Mouse (Mus musculus): ENCODE results near the gene Mei1.

Mei1 gene

GRCm38 (mm10) chr15:82069898-82070297, at the start of gene Mei1:
Mei1 (plus strand) TSS chr15:82069996.
- DNase-seq (ENCODE audit: low spot score in 2 of 2) = no peak

DNA sequence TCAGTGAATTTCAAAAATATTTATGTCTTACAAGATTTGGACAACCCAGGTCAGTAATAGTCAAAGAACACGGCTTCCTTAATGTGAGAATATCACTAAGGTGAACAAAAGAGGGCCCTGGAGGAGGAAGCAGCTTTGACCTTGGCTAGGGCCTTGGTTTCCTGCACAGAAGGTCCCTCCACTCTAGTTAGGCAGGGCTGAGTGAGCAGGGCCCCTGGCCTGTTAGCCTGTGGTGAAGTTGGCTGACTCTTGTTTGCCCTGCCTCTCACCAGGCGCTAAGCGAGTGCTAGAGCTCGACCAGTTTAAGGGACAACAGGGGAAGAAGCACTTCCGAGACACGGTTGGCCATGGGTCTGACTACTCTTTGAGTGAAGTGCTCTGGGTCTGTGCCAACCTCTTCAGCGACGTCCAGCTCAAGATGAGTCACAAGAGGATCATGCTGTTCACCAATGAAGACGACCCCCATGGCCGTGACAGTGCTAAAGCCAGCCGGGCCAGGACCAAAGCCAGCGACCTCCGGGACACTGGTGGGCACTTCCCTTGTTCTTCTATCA, 47.2 kb upstream of the Mei1 start:
- DNase-seq (ENCODE audit: low spot score in 2 of 2) = no peak

DNA sequence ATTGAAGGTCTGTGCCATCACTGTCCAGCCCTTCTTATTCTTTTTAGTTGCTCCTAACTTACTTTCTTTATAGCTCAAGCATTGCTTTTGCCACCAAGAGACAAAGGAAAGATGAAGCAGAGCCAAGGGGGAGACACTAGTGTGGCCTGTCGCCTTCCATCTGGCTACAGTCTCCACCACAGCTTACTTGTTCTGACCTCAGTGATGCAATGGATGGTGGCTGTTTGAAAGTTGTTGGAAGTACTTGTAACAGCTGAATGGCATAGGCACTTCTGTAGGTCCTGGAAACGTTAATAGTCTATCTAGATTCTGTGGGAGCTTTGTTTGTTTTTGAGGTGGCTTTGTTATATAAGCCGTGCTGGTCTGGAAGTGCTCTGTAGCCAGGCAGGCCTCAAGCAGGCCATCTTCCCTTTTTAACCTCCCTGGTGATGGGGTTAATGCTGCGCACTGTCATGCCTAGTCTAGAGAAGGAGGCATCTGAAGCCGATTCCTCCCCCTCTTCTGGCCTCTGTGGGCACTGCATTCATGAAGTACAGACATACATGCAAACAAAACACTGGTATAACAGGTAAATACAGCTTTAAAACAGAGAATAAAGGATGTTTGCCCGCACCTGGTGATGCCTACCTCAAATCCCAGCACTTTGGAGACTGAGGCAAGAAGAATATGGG, 45.7 kb upstream of the Mei1 start:
- DNase-seq (ENCODE audit: low spot score in 2 of 2) = no peak

DNA sequence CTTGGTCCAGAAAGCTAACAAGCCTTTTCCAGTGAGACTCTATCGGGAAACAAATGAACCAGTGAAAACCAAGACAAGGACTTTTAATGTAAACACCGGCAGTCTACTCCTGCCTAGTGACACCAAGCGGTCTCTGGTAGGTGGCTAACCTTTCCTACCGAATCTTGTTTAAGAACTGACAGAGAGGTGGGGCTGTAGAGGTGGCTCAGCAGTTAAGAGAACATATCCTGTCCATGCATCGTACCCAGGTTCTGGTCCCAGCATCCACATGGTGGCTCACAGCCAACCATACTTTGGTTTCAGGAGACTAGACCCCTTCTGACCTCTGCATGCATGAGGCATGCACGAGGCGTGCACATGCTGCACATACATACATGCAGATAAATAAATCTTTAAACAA, 42.5 kb upstream of the Mei1 start:
- no peak for DNase-seq (ENCODE audit: low spot score in 2 of 2)

- no peak for DNase-seq (ENCODE audit: low spot score in 2 of 2)
These were observed 42.1 kb upstream of the Mei1 start for GRCm38 (mm10) chr15:82027726-82028125.

DNA sequence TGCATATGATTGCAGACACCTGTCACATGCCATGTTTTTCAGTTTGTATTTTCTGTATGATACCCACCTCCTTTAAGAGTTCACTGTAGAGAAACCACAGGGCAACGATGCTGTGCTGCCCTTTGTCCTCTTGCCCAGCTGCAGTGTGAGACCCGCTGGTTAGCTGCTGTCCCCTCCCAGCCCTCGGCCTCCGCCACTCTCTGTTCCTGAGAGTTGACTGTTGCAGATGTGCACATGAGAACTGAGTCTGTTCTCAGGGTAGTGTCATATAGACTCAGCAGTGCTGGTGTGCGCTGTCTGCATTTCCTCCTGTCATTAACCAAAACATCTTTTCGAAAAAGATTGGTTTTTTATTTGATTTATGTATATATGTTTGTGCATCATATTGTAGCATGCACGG, 37.4 kb upstream of the Mei1 start:
- no peak for DNase-seq (ENCODE audit: low spot score in 2 of 2)

DNA sequence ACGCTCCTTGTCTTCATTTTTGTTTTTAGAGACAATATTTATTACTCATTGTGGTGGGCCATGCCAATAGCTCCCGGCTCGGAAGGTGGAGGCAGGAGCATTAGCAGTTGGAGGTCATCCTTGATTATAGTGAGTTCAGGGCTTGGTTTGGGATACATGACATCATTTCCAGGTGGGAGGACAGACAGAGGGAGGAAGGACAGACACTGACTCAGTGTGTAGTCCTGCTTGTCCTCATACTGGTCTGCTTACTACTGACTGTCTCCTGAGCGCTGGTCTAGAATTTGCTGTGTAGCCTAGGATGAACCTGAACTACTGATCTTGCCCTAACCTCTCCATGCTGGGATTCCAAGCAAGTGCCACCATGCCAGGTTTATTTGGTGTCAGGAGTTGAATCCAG, 36.0 kb upstream of the Mei1 start, which contains the start of gene Desi1:
Gene Desi1 (minus strand): TSS at position 101 of the 400 bp plus-strand sequence.
- DNase-seq (ENCODE audit: low spot score in 2 of 2) = no peak

DNA sequence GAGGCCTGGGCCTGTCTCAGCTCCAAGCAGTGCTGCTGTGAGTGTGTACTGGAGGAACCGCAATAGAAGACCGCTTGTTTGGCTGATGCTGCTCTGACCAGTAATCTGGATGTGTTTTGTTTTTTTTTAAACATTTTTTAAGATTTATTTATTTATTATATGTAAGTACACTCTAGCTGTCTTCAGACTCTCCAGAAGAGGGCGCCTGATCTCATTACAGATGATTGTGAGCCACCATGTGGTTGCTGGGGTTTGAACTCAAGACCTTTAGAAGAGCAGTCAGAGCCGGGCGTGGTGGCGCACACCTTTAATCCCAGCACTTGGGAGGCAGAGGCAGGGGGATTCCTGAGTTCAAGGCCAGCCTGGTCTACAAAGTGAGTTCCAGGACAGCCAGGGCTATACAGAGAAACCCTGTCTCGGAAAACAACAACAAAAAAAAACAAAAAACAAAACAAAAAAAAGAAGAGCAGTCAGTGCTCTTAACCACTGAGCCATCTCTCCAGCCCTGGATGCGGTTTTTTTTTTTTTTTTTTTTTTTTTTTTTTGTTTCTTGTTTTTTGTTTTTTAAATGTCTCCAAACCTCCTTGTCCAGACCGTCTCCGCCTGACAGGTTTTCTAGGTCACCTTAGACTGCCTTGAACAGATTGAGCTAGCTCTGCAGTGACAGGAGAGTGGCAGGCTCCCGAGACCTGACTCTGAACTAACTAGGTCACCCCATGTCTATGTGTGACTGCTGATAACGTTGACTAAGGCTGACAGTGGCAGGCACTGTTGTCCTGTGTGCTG, 33.7 kb upstream of the Mei1 start:
- no peak for DNase-seq (ENCODE audit: low spot score in 2 of 2)

DNA sequence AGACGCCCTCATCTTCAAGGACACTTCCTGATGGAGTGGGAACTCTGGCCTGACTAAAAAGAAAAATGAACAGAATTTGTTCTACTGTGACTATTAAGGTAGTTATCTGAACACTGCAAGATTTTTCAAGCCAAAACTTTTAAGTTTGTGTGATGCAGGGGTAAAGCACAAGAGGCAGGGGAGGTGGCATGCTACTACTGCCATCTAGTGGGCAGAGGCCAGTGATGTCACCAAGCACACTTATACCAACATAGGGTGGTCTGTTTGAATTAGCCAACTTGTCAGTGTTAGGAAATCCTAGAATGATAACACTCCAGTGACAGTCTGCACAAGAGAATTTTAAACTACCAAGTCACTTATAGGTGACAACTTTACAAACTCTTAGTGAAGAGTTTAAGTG, 29.1 kb upstream of the Mei1 start:
- peak in 1 of 2 experiments; percentile 45 for DNase-seq (ENCODE audit: low spot score in 2 of 2)

DNA sequence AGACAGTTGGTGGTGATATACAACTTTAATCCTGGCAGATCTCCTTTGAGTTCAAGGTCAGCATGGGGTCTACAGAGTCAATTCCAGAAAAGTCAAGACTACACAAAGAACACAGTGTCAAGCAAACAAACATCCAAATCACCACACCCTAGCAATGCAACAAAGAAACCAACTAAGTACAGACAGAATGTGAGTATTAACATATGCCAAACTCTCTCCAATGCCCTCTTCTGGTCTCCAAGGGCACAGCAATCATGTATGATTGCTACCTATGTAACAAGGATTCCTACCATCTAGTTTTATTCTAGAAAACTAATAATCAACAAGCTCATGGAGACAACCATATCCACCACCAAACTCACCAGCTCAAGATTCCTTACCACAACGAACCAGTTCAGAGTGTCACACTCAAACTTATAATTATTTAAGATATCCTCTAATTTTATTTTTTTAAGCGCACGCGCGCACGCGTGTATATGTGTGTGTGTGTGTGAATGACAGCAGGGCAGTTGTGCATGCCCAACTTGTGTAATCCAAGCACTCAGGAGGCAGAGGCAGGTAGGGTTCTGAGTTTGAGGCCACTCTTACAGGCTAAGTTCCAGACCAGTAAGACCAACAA, 25.5 kb upstream of the Mei1 start:
- no peak for DNase-seq (ENCODE audit: low spot score in 2 of 2)

GRCm38 (mm10) chr15:82046246-82046891, 23.4 kb upstream of the Mei1 start:
- DNase-seq (ENCODE audit: low spot score in 2 of 2) = no peak

DNA sequence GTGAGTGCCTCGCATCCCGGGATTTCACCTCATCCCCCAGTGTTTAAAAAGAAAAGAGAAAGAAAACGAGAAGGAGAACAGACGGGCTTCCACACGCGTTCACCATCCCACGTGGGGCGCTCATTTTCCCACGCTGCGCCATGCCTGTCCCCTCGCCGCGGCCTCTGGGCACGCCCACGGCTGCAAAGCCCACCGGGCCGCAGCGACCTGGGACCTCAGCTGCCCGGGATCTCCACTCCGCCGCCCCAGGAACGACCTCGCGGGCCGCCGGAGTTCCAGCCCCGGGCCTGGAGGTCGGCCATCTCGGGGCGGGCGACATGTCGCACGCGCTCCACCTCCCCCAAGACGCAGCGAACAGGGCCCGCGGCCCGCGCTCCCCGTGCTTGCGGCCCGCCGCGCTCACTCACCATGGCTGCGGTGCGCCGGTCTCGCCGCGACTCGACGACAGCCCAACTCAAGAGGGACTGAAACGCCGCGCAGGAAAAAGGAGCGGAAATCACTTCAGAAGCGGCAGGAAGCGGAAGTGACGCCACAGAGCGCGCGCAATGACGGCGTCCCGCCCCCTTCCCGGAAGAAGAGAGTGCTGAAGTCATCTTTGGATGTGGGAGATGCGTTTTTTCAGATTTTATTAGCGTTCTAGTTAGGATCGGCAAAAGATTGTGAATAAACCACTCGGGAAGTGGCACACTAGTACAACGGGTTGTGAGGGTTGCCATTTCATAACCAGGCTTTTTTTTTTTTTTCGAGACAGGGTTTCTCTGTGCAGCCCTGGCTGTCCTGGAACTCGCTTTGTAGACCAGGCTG, 22.5 kb upstream of the Mei1 start, which contains the start of gene Snu13:
Gene Snu13 (minus strand): TSS at position 519 of the 804 bp plus-strand sequence.
- DNase-seq (ENCODE audit: low spot score in 2 of 2) = peak; percentile 80 to 91

DNA sequence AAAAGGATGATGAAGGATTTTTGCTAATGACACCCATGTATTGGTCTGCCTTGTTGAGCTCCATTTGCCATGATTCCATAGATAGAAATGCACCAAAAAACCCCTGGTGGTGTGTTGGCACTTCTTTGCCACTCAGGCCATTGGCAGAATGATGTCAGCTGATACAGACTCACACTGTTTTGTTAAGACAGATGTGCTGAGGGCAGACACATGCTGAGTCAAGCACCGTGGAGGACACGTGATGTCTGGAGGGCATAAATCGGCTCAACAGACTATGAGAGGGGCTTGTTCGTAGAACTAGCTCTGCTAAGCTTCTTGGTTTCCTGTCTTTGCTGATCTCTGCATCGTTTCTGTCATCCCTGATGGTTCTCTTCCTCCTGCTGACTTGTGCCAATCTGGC, 17.3 kb upstream of the Mei1 start:
- no peak for DNase-seq (ENCODE audit: low spot score in 2 of 2)

- no peak for DNase-seq (ENCODE audit: low spot score in 2 of 2)
These were observed 11.0 kb upstream of the Mei1 start, which contains the start of gene 4930407I10Rik for GRCm38 (mm10) chr15:82058719-82059201. 4930407I10Rik (plus strand) TSS chr15:82059151.

GRCm38 (mm10) chr15:82063909-82064308, 5.9 kb upstream of the Mei1 start:
- DNase-seq (ENCODE audit: low spot score in 2 of 2) = no peak

GRCm38 (mm10) chr15:82065511-82065910, 4.3 kb upstream of the Mei1 start:
- peak in 1 of 2 experiments; percentile 49 for DNase-seq (ENCODE audit: low spot score in 2 of 2)

GRCm38 (mm10) chr15:82071816-82072469, 2.1 kb downstream of the Mei1 start:
- no peak for DNase-seq (ENCODE audit: low spot score in 2 of 2)

GRCm38 (mm10) chr15:82073490-82073889, 3.7 kb downstream of the Mei1 start:
- DNase-seq (ENCODE audit: low spot score in 2 of 2) = no peak

DNA sequence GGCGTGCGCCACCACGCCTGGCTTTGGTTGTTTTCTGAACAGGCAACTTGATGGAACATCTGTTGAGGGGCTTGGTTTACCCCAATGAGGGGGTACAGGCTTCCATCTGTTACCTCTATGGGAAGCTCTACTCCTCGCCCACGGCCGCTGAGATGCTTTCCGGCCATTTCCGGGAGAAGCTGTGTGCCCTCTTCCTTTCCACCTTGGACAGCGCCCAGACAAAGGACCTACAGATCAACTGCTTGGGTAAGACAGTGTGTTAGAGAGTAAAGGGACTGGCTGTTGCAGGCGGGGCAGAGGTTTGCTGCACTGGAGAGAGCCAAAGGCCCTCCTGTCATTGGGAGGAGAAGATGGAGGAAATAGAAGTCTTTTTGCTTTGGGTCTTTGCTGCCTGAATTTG, 10.1 kb downstream of the Mei1 start:
- no peak for DNase-seq (ENCODE audit: low spot score in 2 of 2)

DNA sequence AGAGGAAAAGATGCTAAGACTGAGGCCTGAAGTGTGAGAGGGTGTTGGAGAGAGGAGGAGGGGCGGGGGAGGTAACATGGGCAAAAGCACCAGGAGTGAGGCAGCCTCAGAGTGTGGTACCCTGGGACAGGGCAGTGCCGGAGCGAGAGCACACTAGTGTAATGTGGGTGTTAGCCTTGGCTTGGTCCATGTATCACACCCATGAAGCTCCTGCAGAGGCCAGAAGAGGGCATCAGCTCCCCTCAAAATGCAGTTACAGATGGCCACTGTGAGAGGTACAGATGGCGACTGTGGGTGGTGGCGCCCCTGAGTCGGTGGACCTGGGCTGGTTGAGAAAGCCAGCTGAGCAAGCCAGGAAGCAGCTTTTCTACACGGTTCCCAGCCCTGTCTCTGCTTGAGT, 11.4 kb downstream of the Mei1 start:
- DNase-seq (ENCODE audit: low spot score in 2 of 2) = peak in 1 of 2 experiments; percentile 12
